Mouse (Mus musculus): Measurements from ENCODE around the gene Arhgef3. TPM values are rescaled to one million over a fixed set of nuclear protein-coding genes. Genes with fewer than 3 reads are reported as not detected.

The Arhgef3 gene
- polyA plus RNA-seq, 1 experiment from 2014 or later: 13.9 TPM

DNA sequence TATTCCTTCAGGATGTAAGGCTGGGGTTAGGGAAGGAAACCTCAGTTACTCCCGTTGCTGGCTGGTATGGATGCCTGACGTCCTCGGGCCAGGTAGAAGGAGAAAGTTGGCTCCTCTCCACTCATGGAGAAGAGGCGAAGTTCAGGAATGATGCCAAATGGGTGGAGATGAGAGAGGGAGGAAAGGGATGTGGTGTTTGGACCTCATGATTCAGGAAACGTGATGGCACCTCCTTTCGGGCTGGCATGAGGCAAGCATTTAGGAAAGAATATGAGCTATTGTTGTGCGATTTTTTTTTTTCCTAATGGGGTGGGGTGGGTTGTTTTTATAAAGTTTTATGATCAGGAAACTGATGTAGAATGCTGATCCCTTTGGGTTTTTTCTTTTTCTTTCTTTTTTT lies 210.0 kb downstream of the Arhgef3 start:
- no peak overlapping the region for H3K9ac ChIP-seq
- no peaks in the 10 kb centered on the region for H3K36me3 ChIP-seq
- no peak for ATAC-seq
- H3K9me3 ChIP-seq: no peaks in the 10 kb centered on the region
- H3K4me2 ChIP-seq (replicated peaks): no peak overlapping the region
- H3K27me3 ChIP-seq (replicated peaks): no peaks in the 10 kb centered on the region
- H3K4me1 ChIP-seq (replicated peaks): no peaks in the 10 kb centered on the region
- H3K4me3 ChIP-seq (replicated peaks): no peak overlapping the region
- no peak overlapping the region for H3K27ac ChIP-seq
- WGBS: 78% methylated on average over 7 of the region's 7 CpGs

DNA sequence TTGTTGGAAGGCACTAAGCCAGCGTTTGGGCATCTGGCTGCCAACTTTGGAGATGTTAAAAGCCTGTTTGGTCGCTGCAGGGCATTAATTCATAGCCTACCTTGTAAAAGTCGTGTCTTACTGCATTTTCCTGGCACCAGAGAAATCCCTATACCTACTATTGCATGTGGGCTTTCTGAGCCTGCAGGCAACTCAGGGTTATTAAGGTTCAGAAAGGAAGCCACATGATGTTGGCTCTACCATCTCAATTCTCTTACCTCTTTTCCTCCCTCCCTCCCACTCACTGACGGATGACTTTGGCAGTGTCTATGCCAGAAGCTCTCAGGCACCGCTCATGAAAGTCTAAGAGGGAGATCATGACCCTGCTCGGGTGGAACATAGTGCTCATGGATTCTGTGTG lies 210.8 kb downstream of the Arhgef3 start:
- Histone ChIP-seq H3K4me3 (replicated peaks) (no peak overlapping the region), H3K36me3 (no peaks in the 10 kb centered on the region), H3K4me1 (replicated peaks) (no peaks in the 10 kb centered on the region), H3K9me3 (no peaks in the 10 kb centered on the region), H3K4me2 (replicated peaks) (no peak overlapping the region), H3K27me3 (replicated peaks) (no peaks in the 10 kb centered on the region), H3K27ac (no peak overlapping the region), H3K9ac (no peak overlapping the region)
- WGBS: 74% methylated on average over 6 of the region's 6 CpGs
- no peak for ATAC-seq

DNA sequence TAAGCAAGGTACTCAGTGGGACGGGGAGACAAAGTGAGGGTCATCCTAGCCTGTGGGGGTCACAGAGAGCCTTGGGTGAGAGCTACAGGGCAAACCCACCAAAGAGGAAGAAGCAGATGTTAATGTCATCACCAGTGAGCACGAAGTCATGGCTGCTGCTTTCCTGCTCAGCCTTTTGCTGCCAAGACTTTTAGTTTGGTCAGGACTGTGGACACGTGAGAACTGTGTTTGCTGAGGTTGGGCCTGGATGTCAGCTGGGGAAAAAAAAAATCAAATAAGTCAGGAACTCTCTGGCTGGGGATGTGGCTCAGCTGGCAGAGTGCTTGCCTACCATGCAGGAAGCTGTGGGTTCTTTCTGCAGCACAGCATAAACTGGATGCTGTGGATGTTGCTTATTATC lies 213.2 kb downstream of the Arhgef3 start:
- WGBS: 46% methylated on average over 3 of the region's 3 CpGs
- no peaks in the 10 kb centered on the region for H3K27me3 ChIP-seq (replicated peaks)
- ATAC-seq: no peak

DNA sequence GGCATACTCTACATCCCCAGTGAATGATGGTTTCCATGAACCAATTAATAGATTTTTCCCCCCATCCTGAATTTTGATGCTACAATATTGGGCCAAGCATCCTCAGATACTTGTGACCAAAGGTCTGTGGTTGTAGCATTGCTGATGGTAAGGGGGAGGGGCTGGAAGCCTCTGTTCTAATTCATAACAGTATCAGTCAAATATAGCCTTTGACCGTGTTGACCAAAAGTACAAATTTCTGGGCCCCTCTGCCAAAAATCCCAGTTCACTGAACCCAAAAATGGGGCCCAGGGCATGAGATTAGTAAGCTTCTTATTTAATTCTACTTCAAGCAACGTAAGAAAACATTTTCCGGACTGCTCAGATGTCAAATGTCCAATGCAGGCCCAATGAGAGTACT lies 214.3 kb downstream of the Arhgef3 start:
- no peaks in the 10 kb centered on the region for H3K36me3 ChIP-seq
- WGBS: 89% methylated on average over 3 of the region's 3 CpGs
- no peak overlapping the region for H3K4me3 ChIP-seq (replicated peaks)
- no peak overlapping the region for H3K9ac ChIP-seq
- H3K9me3 ChIP-seq: no peaks in the 10 kb centered on the region
- no peak overlapping the region for H3K4me2 ChIP-seq (replicated peaks)
- no peak overlapping the region for H3K27ac ChIP-seq
- no peak for ATAC-seq
- H3K4me1 ChIP-seq (replicated peaks): 0 out of 2 replicates have a peak, but pooled peaks cover 4% of the 10 kb centered on the region
- H3K27me3 ChIP-seq (replicated peaks): no peaks in the 10 kb centered on the region

More for the DNA sequence above, 213.2 kb downstream of the Arhgef3 start:
- no peak overlapping the region for H3K9ac ChIP-seq
- no peak overlapping the region for H3K27ac ChIP-seq
- H3K4me3 ChIP-seq (replicated peaks): no peak overlapping the region
- H3K36me3 ChIP-seq: no peaks in the 10 kb centered on the region
- 0 out of 2 replicates have a peak, but pooled peaks cover 4% of the 10 kb centered on the region for H3K4me1 ChIP-seq (replicated peaks)
- no peak overlapping the region for H3K4me2 ChIP-seq (replicated peaks)
- H3K9me3 ChIP-seq: no peaks in the 10 kb centered on the region

DNA sequence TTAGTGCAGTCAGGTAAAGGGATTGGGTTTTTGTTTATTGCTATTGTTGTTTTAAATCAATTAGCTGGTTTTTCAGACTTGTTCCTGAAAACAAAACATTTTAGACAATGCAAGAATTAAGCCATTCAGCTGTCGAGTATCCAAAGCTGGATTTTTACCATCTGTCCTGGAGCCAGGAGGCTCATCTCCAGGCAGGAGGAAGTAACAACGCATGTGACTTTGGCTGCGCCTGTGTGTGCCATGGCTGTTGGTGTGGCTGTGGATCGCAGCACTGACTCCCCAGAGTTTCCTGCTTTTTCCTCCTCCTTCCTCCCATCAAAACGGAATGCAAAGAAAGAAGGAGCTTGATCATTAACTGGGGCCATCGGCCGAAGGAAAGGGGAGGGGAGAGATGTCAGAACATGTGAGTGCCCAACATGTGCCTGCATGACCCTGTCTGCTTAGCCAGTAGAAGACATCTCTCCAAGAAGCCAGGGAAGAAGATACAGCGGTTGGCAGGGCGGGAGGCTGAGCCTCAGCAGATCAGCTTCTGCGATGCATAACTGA lies 216.9 kb downstream of the Arhgef3 start:
- H3K9me3 ChIP-seq: no peaks in the 10 kb centered on the region
- no peak for ATAC-seq
- H3K9ac ChIP-seq: no peak overlapping the region
- no peaks in the 10 kb centered on the region for H3K36me3 ChIP-seq
- no peaks in the 10 kb centered on the region for H3K27me3 ChIP-seq (replicated peaks)
- H3K4me2 ChIP-seq (replicated peaks): no peak overlapping the region
- no peak overlapping the region for H3K4me3 ChIP-seq (replicated peaks)
- no peak overlapping the region for H3K27ac ChIP-seq
- H3K4me1 ChIP-seq (replicated peaks): peaks cover 17% of the 10 kb centered on the region; the same call in 1 of the 2 replicates
- 59% methylated on average over 10 of the region's 10 CpGs for WGBS

DNA sequence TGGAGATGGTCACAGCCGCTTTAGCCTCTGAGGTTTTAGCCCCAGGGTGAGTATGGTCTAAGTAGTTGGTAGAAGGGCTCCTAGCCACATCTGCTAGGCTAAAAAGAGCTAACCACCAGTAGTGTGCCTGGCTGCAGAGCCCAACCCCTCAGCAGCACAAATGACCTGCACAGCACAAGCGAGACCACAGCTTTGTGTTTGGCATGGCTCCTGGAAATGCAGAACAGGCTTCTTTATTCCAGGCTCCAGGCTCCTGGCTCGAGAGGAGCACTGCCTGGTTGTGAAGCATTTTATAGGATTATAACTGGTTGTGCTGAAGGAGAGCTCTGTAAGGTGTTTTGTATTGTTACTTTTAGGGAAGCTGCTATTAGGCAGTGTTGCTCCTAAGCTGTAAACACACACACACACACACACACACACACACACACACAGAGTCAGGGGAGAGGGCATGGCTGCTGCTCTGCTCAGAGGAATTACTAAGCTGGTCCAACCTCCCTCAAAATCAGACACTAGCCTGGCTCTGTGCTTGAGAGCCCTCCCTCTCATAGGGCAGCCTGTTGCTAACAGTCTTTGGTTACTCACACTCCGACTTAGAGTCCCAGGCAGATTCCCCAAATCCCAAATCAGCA lies 217.8 kb downstream of the Arhgef3 start:
- Histone ChIP-seq H3K9ac (no peak overlapping the region), H3K9me3 (no peaks in the 10 kb centered on the region), H3K4me1 (replicated peaks) (peaks cover 20% of the 10 kb centered on the region; the same call in 1 of the 2 replicates), H3K27me3 (replicated peaks) (no peaks in the 10 kb centered on the region), H3K27ac (no peak overlapping the region), H3K4me3 (replicated peaks) (no peak overlapping the region), H3K4me2 (replicated peaks) (no peak overlapping the region), H3K36me3 (no peaks in the 10 kb centered on the region)
- WGBS: 58% methylated on average over 4 of the region's 4 CpGs
- ATAC-seq: no peak

DNA sequence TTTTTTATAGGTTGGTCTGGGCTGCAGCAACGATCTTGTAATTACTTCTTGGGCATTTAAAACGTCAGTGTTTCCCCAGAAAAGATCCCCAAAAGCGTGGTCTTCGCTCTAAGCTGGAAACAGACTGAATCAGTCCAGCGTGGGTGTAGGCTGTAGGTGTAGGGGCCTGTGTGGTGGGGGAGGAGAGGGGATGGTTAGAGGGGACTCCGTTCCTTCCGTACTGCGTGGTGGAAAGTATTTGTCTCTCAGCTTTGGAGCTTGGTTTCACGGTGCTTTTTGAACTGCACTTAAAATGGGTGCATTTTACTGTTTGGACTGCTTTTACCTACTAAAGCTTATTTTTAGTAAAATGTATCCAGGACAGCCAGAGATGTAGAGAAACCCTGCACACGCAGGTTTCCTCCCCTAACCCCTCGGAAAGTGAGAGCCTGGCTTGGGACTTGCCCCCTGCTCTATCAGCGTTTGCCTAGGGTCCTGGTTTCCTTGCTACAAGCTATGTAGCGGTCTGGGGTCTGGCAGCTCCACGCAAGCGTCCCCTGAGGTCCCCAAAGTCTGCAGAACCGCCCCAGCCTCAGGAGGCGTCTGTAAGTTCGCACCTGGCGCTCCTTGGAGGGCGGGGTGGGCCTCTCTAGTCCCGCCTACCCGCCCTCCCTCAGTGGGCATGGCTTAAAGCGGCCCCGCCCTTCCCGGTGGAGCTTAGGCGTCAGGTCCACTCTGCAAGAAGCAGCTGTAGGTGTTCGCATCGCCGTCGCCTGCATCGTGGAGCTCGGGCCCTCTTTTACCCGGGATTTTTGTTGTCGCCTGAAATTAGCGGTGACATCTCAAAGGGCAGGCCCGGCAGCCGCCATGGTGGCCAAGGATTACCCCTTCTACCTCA lies 220.9 kb downstream of the Arhgef3 start:
- H3K9ac ChIP-seq: peak overlapping the region; percentile 60
- peak; percentile 97 for ATAC-seq
- H3K4me1 ChIP-seq (replicated peaks): peaks cover 20% of the 10 kb centered on the region; the same call in 1 of the 2 replicates
- no peaks in the 10 kb centered on the region for H3K27me3 ChIP-seq (replicated peaks)
- WGBS: 4% methylated on average over 37 of the region's 37 CpGs
- peak overlapping the region; percentile 98 for H3K4me2 ChIP-seq (replicated peaks)
- no peaks in the 10 kb centered on the region for H3K36me3 ChIP-seq
- H3K4me3 ChIP-seq (replicated peaks): peak overlapping the region; percentile 55
- no peak overlapping the region for H3K27ac ChIP-seq
- no peaks in the 10 kb centered on the region for H3K9me3 ChIP-seq

DNA sequence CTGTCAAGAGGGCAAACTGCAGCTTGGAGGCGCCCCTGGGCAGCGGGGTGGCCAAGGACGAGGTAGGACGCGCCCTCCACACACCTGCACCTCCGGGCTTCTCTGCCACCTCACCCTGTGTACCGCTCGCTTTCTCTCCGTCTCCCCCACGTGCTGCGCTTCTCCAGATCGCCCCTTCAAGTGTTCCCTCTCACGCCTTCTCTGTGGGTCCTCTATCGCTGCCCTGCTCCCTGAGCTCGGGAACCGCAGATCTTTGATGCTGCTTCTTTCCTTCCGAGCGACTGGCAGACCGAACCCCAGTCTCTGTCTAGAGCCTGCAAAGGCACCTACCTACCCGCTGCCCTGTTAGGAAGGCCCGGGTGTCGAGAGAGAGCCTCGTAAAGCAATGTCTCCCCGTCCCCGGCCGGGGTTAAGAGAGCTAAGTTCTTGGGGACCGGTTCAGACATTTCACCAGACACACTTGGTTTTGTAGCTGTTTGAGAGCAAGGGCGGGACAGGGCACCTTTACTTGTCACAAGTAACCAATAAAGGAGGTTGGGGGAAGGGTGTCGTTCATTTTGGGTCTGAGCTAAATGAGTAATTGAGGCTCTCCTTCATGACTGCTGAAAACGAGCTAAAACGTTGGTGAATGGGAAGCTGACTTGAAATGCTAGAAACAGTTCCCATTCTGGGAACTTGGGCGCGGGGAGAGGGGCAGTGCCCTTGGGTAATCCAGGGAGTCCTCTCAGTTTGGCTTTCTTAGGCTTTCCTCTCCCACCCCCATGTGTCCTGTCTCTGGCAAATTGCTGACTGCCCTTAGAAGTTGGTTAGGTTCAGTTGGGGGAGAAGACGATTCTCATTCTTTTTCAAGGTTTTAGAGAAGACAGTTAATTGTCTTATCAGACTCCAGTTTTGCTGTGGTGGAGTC lies 221.8 kb downstream of the Arhgef3 start:
- no peaks in the 10 kb centered on the region for H3K36me3 ChIP-seq
- WGBS: 4% methylated on average over 34 of the region's 34 CpGs
- peak overlapping the region; percentile 60 for H3K9ac ChIP-seq
- ATAC-seq: peak; percentile 81
- H3K4me1 ChIP-seq (replicated peaks): peaks cover 23% of the 10 kb centered on the region; the same call in 1 of the 2 replicates
- no peaks in the 10 kb centered on the region for H3K27me3 ChIP-seq (replicated peaks)
- H3K4me2 ChIP-seq (replicated peaks): peak overlapping the region; percentile 98
- 0 out of 2 replicates have a peak overlapping the region, but pooled peaks have one; percentile 17 for H3K27ac ChIP-seq
- H3K9me3 ChIP-seq: no peaks in the 10 kb centered on the region
- H3K4me3 ChIP-seq (replicated peaks): peak overlapping the region; percentile 55

DNA sequence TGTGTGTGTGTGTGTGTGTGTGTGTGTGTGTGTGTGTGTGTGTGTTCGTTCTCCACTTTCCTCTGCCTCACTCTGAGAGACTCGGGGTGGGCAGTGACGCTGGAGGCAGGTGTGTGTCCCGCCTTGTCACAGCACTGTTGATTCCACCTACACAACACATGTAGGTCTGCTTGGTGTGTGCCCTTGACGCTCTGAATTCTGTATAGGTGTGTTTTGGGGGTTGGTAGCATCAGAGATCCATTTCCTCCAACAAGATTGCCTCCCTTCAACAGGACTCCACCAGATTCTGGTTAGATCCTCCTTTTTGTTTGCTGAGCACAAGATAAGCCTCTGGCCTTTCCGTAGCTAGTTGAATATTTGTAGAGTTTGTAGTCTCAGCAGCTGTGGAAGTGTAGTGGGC lies 222.5 kb downstream of the Arhgef3 start:
- no peaks in the 10 kb centered on the region for H3K9me3 ChIP-seq
- no peak for ATAC-seq
- no peak overlapping the region for H3K27ac ChIP-seq
- H3K4me3 ChIP-seq (replicated peaks): peak overlapping the region; percentile 55
- peak overlapping the region; percentile 98 for H3K4me2 ChIP-seq (replicated peaks)
- no peaks in the 10 kb centered on the region for H3K27me3 ChIP-seq (replicated peaks)
- no peaks in the 10 kb centered on the region for H3K36me3 ChIP-seq
- no peak overlapping the region for H3K9ac ChIP-seq
- peaks cover 20% of the 10 kb centered on the region; the same call in 1 of the 2 replicates for H3K4me1 ChIP-seq (replicated peaks)
- 46% methylated on average over 6 of the region's 6 CpGs for WGBS

DNA sequence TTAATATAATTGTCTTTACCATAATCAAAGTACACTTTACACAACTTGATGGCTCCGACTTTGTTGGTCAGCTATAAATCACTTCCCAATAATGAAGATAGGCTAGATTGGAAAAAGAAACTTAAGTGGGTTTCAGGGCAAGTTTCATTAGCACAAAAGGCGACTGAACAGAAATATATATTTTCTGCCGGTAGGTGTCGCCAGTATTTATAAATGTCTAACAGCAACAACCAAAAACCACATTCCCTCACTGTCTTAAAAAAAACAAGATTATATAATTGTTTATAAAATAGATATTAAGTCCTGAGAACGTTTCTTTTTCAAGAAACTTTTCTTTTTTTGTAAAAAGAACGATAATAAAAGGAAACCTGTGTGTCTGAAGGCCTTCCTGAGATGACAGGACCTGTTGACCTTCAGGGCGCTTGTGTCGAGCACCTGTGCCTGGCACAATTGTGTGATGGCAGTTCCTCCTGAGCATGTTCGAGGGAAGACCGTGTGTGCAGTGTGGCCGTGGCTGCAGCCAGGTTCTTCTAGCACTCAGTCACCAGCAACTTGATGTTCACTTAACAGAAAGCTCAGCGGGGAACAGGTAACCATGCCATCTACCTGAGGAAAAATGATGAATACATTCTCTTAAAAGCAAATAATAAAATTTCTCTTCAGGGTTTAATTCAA lies 223.5 kb downstream of the Arhgef3 start:
- Histone ChIP-seq H3K4me1 (replicated peaks) (peaks cover 20% of the 10 kb centered on the region; the same call in 1 of the 2 replicates), H3K27ac (no peak overlapping the region), H3K9me3 (no peaks in the 10 kb centered on the region), H3K4me2 (replicated peaks) (no peak overlapping the region), H3K9ac (no peak overlapping the region), H3K27me3 (replicated peaks) (no peaks in the 10 kb centered on the region), H3K4me3 (replicated peaks) (no peak overlapping the region), H3K36me3 (no peaks in the 10 kb centered on the region)
- no peak for ATAC-seq
- WGBS: 35% methylated on average over 12 of the region's 12 CpGs

DNA sequence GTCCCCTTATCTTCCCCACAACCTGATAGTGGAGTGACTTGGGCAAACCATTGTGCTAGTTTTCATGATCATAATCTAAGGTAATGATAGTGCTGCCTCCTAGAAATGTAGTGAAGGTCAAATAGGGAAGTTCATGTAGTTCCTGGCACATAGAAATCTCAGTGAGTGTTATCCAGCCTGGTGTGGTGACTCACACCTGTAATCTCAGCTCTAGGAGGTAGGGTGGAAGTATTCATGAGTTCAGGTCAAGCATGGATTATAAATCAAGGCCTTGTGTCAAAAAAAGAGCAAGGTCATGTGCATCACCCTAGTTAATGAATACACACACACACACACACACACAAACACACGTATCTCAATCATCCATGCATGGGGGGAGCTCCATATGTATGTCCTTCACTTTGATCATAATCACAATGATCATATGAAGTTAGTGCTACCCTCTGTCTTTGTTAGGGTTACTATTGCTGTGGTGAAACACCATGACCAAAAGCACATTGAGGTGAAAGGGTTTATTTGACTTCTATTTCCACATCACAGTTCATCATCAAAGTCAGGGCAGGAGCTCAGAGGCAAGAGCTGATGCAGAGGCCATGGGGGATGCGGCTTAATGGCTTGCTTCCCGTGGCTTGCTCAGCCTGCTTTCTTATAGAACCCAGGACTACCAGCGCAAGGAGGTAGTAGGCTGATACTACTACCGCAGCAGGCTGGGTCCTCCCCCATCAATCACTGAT lies 226.2 kb downstream of the Arhgef3 start:
- no peak for ATAC-seq
- no peak overlapping the region for H3K27ac ChIP-seq
- no peak overlapping the region for H3K9ac ChIP-seq
- H3K27me3 ChIP-seq (replicated peaks): no peaks in the 10 kb centered on the region
- peaks cover 14% of the 10 kb centered on the region; the same call in 1 of the 2 replicates for H3K4me1 ChIP-seq (replicated peaks)
- no peak overlapping the region for H3K4me3 ChIP-seq (replicated peaks)
- WGBS: 57% methylated on average over 5 of the region's 5 CpGs
- H3K36me3 ChIP-seq: no peaks in the 10 kb centered on the region
- no peaks in the 10 kb centered on the region for H3K9me3 ChIP-seq
- H3K4me2 ChIP-seq (replicated peaks): no peak overlapping the region

All from intestine, embryonic 15.5 days (tissue).